Mouse (Mus musculus) ES-CJ7 (cell line): Measurements from ENCODE around the gene Yars.
A peak's percentile ranks its signal among the peaks of the same experiment; 100 is the strongest.

Experiments
- DNase-seq: peaks from one replicate; pipeline ENCODE4 v3.0.0; 2011; ENCODE audit warnings: low read depth, low spot score

Gene Yars

GRCm38 (mm10) chr4:129227170-129227984 is 37.8 kb downstream of the Yars start:
- peak; percentile 55 for DNase-seq

- DNase-seq, result no peak
Observed at GRCm38 (mm10) chr4:129227985-129228381, 38.4 kb downstream of the Yars start.

- DNase-seq, result peak; percentile 95
Observed at GRCm38 (mm10) chr4:129230926-129231325, 41.4 kb downstream of the Yars start.

DNA sequence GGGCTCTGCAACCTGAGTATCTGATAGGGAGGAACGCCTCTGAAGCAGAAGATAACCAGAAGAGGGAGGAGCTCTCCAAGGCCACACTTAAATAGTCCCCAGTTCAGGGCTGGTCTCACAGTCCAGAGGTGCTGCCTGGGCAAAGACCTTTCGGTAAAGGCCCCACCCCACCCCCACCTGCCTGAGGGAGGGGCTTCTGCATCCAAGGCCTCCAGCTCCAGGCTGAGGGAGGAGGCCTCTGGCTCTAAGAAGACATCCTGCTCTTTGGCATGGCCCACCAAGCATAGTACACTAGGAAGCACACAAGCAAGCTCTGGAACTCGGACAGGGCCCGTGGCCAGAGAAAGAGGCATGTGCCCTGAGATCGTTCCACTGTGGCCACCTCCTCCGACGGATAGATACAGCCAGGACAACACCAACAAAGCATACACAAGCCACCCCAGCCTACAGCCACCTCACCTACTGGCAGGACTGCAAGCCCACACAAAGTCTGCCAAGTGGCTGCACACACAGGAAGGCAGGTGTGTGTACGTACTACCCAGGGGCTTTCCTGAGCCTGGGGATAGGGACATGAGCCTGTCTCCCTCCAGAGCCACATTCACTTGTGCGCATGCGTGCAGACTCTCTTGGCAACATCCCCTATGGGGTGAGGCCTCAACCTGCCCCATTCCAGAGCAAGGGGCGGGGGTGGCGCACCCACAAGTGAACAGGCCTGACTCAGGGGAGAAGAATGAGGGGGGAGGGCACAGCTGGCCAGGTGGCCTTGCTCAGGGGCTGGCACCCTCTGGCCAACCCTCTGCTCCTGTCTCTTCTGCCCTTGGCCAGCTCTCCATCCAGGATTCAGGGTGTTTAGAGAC is 42.3 kb downstream of the Yars start:
- peak; percentile 97 for DNase-seq

DNA sequence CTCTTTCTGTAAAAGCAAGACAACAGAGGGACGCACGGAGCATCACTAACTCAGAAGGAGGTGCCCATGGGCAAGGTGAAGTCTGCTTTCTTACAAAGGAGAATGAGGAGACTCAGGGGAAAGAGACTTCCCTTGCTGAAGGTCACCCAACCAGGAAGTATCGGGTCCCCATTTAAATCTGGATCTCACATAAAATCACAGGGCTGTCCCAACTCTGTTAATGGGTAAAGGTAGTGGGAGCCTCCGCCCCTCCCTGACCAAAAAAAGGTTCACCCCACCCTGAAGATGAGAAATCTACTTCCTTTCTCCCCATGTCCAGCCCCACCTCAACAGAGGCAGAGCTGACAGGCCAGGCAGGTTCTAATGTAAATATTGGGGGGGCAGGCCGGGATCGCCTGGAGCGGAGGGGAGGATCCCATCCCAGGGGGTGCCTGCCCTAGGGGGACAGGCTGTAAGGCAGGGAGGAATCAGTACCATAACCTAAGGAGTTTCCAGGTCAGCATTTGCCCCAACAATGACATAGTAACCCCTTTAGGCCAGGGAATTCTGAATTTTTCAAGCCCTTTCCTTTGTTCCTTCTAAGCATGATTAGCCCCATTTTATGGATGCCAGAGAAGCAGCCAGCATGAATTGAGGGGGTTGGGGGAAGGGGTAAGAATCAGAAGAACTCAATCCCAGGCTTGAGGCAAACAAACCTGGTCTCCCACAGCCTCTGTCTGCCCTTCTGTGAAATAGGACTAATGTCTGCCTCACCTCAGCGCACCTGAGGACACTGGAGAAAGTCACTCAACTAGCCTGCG is 43.2 kb downstream of the Yars start:
- DNase-seq, result peak; percentile 68

DNA sequence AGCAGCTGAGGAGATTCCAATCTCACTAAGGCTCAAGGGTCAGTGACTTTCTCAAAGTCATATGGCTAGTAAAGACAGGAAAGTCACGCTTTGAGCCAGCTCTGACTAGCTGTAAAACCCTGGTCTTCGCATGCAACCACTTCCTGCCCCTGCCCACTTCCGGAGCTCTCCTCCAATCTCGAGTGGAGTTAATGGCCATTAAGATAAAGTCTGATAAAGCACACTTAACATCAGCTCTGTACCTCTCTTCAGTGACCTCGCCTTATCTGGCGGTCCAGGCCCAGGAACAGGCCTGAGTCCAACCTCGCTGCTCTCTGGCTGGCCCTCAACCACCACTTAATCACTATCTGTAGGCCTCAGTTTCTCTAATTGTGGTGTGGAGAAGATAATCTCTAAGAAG is 44.9 kb downstream of the Yars start:
- DNase-seq, result no peak

DNA sequence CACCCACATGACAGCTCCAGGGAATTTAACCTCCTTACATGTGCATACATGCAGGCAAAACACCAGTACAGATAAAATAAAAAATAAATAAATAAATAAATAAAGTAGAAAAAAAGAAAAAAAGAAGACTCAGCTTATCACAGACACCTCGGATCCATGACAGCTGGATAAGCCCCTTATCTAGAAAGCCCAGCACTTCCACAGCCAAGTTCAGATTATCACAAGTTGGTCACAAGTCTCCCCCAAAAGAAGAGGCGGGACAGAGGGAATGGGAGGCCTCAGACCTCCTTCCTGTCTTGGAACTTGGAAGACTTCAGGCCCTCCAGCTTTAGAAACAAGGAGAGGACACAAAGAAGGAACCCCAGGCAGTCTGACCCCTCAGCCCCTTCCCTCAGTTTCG is 45.6 kb downstream of the Yars start:
- no peak for DNase-seq

- DNase-seq, result no peak
Observed at GRCm38 (mm10) chr4:129236236-129236813, 46.8 kb downstream of the Yars start.

- DNase-seq, result peak; percentile 71
Observed at GRCm38 (mm10) chr4:129237843-129238441, 48.4 kb downstream of the Yars start.

- no peak for DNase-seq
Observed at GRCm38 (mm10) chr4:129238579-129239016, 49.0 kb downstream of the Yars start.

DNA sequence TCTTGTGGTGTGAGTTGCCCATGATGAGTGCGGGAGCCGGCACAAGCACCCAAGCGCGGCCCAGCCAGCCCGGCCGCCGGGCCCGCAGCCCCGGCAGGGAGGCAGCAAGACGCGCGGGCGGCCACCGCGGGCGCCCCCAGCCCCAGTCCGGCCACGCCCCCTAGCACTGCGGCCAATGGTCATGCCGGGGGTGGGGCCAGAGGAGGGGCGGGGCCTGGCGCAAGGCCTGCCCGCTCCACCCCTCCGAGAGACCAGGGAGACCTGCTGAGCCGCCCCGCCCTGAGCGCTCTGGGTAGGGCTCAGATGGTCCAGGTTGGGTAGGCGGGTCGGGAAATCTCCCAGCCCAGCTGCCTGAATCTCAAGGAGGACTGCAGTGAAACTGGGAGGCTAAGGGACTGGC is 49.5 kb downstream of the Yars start:
- peak; percentile 89 for DNase-seq

- no peak for DNase-seq
Observed at GRCm38 (mm10) chr4:129241898-129242297, 52.3 kb downstream of the Yars start.

DNA sequence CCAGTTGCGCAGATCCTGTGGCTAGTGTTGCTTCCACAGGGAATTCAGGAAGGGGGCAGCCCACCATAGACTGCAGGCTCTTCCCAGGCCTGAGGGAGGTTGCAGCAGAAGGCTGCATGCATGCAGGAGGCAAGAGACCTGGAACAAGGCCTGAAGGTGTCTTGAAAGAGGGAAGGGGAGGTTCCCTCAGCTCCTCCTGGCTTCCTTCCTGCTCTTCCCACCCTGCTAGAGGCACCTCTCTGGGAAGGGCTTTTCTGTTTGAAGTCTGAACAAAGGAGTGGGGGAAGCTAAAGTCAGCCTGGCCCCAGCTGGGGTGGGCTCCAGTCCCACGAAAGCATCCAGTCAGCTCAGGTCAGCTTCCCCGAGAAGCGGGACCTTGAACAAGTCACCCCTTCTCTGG is 52.8 kb downstream of the Yars start:
- peak; percentile 81 for DNase-seq

DNA sequence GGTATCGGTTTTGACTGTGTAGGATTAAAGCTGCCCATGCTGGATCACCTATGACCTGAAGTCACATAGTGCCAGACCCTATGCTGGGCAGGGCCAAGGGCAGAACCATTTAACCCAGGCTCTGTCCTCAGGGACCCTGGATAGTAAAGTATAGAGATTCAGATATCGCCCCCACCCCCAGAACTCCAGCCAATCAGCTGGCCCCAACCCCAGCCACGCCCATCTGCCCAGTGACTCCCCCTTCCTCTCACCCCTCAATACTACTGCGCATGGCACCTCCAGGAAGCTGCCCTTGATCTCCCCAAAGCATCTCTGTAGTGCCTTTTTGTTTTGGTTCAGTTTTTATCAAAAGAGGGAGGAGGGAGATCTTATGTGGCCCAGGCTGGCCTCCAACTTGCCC is 53.2 kb downstream of the Yars start:
- peak; percentile 80 for DNase-seq

DNA sequence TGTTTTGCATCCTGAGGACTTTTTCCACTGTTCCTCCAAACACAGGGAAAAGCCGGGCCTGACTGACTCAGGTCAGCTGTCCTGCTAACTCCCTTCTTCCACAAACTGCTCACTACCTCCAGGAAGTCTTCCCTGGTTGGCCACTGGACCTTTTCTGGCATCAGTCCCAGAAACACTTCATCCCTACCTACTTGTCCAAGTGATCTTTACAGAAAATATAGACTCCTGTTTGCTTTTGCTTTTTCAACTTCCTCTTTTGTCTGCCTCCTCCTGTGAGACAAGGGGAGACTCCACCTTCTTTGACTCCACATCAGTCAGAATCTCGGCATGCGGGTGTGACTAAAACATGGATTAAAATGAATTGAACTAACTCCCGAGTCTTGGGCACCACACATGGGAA is 55.2 kb downstream of the Yars start:
- no peak for DNase-seq

DNA sequence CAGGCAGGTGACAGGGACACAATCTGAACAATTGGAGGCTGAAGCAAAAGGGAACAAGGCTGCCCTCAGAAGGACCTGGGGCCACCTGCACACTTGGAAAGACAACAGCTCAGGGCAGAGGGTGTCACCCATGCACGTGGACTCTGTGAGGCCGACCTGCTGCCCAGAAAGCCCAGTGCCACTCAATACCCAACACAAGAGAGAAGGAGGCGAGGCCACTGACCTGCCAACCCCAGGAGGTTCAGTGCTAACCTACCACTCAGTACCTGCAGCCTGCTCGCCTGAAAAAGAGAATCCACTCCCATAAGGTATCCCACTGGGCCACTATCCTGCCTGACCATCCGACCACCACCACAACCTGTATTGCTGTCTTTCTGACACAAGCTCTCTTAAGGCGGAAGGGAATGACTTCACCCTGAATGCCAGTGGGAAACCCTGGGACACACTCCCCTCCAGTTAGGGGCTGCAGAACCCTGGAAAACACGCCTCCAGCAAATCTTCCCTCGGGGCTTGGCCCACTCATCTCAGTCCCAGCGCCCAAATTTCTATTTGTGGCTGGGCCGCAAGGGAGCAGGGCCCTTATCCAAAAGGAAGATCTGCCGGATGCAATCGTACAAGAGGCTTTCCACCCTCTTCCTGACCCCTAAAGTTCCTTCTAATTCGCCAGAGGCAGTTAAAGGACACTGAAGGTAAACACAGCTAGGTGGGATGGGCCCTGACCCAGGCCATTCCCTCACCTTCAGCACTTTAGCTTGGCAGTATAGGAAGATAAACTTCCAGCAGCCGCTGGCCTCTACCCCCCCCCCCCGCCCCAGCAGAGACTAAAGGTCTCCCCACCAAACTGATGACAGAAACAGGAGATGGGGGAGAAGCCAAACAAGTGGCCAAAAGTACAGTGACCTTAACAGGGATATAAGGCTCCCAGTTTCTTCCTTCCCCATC is 57.1 kb downstream of the Yars start:
- no peak for DNase-seq

GRCm38 (mm10) chr4:129247381-129248242 is 58.1 kb downstream of the Yars start:
- DNase-seq, result no peak

DNA sequence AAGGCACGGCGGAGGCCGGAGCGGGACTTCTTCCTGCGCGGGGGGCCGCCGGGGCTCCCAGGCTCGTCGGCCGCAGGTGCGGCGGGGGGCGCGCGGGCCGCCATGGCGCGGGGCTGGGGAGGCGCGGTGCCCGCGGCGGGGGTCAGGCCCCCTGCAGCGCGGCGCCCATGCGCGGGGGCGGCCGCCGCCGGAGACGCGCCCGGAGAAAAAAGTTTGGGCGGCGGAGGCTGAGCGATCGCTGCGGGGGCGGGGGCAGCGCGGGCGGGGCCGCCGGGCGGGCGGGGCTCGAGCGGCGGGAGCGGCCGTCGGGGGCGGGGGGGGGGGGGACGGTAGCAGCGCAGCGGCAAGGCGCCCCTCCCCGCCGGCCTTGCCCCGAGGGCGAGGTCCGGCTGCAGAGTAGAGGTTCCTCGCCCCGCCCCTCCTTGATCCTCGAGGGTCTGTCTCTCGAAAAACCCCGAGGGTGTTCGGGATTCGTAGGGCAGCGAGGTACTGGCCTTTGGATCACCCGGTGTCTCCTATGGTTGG is 58.7 kb downstream of the Yars start:
- peak; percentile 65 for DNase-seq

DNA sequence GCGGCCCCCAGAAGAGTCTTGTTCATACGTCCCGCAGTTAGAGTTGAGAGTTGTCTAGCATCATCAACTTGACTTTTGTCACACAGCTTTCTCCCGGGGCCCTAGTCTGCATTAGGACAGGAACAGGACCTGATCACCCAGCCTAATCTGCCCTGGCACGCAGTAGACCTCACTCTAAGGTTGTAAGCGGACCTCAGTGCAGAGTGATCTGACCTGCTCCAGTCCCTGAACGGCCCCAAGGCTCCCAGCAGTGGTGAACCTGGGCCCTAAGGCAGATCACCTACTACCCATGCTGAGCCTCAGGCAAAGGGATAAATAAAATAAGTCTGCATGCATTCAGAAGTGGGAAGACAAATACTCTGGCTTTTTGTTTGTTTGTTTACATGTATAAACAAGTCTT is 59.7 kb downstream of the Yars start:
- DNase-seq, result no peak
